Mouse (Mus musculus) layer of hippocampus, adult 18-20 months (tissue): ENCODE data around the gene Hpse2. TPM values are rescaled to one million over a fixed set of nuclear protein-coding genes. Genes with fewer than 3 reads are reported as not detected.
"Not testable (repeated sequence)": the region's sequence is repeated elsewhere in the genome, so short reads cannot be mapped to it uniquely, and the experiment has no call there.

ENCODE experiments used
- DNase-seq, 2 experiments: peaks; one replicate each; pipeline ENCODE4 v3.0.0; 2022; ENCODE audit warnings: low spot score in 2 of 2
- long read RNA-seq: library from polyadenylated mRNA; stranded (forward); transcript quantifications from one replicate; pipeline ENCODE4 v2.0.0, GENCODE M21; 2021
- total RNA-seq, 2 experiments: library from RNA; stranded (reverse); gene quantifications; 2 replicates each; pipeline ENCODE4 v1.2.3; 2021

The Hpse2 gene
- total RNA-seq = under 1 TPM; 0.15 to 0.20 TPM
- long read RNA-seq = 0 reads

GRCm38 (mm10) chr19:43388017-43388904 lies at the start of gene Hpse2:
Gene Hpse2 (minus strand): TSS chr19:43388355.
- DNase-seq = no peak

GRCm38 (mm10) chr19:43427446-43428224 lies 39.5 kb upstream of the Hpse2 start:
- no peak for DNase-seq

GRCm38 (mm10) chr19:43424082-43424481 lies 35.9 kb upstream of the Hpse2 start:
- DNase-seq = no peak

- no peak for DNase-seq
Observed at GRCm38 (mm10) chr19:43420506-43420905, 32.4 kb upstream of the Hpse2 start.

- no peak for DNase-seq
Observed at GRCm38 (mm10) chr19:43415565-43415964, 27.4 kb upstream of the Hpse2 start.

GRCm38 (mm10) chr19:43407181-43407580 lies 19.0 kb upstream of the Hpse2 start:
- no peak for DNase-seq

- peak; percentile 28 to 74 for DNase-seq
Observed at GRCm38 (mm10) chr19:43396327-43396726, 8.2 kb upstream of the Hpse2 start.

- DNase-seq = no peak
Observed at GRCm38 (mm10) chr19:43387071-43387770, 934 bp downstream of the Hpse2 start.

GRCm38 (mm10) chr19:43386041-43386952 lies 1.9 kb downstream of the Hpse2 start:
- peak; percentile 13 to 20 for DNase-seq

GRCm38 (mm10) chr19:43385451-43385850 lies 2.7 kb downstream of the Hpse2 start:
- DNase-seq = no peak

- no peak for DNase-seq
Observed at GRCm38 (mm10) chr19:43384978-43385431, 3.1 kb downstream of the Hpse2 start.

GRCm38 (mm10) chr19:43384346-43384977 lies 3.7 kb downstream of the Hpse2 start:
- no peak for DNase-seq

- no peak for DNase-seq
Observed at GRCm38 (mm10) chr19:43358830-43359229, 29.3 kb downstream of the Hpse2 start.

GRCm38 (mm10) chr19:43311125-43311524 lies 77.0 kb downstream of the Hpse2 start:
- peak; percentile 3 to 75 for DNase-seq

- no peak for DNase-seq
Observed at GRCm38 (mm10) chr19:43306756-43307155, 81.4 kb downstream of the Hpse2 start.

GRCm38 (mm10) chr19:43281336-43281735 lies 106.8 kb downstream of the Hpse2 start:
- not testable (repeated sequence) for DNase-seq

GRCm38 (mm10) chr19:43243993-43244392 lies 144.2 kb downstream of the Hpse2 start:
- no peak for DNase-seq

- no peak for DNase-seq
Observed at GRCm38 (mm10) chr19:43231711-43232110, 156.4 kb downstream of the Hpse2 start.

- DNase-seq = no peak
Observed at GRCm38 (mm10) chr19:43193562-43193961, 194.6 kb downstream of the Hpse2 start.
